Mouse (Mus musculus): Measurements from ENCODE around the gene Ift81. TPM values are rescaled to one million over a fixed set of nuclear protein-coding genes. Genes with fewer than 3 reads are reported as not detected.
A peak's percentile ranks its signal among the peaks of the same experiment; 100 is the strongest.

The Ift81 gene
- polyA plus RNA-seq, 1 experiment from 2014 or later: 38.7 TPM

DNA sequence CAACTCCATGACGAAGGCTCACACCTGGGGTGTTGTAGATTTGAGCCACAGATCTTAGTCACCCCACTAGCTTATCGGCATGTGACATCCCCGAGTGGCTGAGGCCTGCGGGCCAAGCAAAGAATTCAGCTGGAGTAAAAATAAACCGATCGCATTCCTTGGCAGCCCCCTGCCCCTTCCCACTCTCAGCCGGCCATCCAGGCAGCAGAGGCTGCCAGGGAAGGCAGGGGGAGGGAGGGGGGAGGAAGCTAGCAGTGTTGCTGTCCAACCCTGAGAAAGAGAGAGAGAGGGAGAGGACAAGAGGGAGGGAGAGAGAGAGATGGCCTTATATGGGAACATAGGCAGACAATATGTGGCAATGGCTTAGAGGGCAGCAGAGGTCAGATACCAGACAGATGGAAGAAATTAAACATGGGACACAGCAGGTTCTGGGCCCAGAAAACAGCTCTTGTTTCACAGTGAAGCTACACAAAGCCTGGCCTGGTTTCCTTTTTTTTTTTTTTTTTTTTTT lies 7.1 kb upstream of the Ift81 start:
- no peak overlapping the region for H3K9ac ChIP-seq (ENCODE audit: low read depth, low read length)
- H3K27ac ChIP-seq (replicated peaks; ENCODE audit: low read depth, low read length): peak overlapping the region; percentile 80
- H3K4me3 ChIP-seq (ENCODE audit: low read depth, low read length): no peak overlapping the region
- DNase-seq (ENCODE audit: low spot score): peak; percentile 90
- no peaks in the 10 kb centered on the region for H3K9me3 ChIP-seq (ENCODE audit: control insufficient read depth, low read length)
- H3K27me3 ChIP-seq (replicated peaks; ENCODE audit: control insufficient read depth, insufficient read depth, low read length): no peaks in the 10 kb centered on the region
- ATAC-seq (ENCODE audit: low read depth): peak; percentile 88
- WGBS: 9% methylated on average over 7 of the region's 7 CpGs
- H3K4me1 ChIP-seq (ENCODE audit: control insufficient read depth, insufficient read depth, low read length): peaks cover 14% of the 10 kb centered on the region; the same call in 1 of the 2 replicates
- H3K36me3 ChIP-seq (ENCODE audit: control insufficient read depth, insufficient read depth, low read length): no peaks in the 10 kb centered on the region
- no peak overlapping the region for H3K4me2 ChIP-seq (ENCODE audit: low read depth, low read length)

DNA sequence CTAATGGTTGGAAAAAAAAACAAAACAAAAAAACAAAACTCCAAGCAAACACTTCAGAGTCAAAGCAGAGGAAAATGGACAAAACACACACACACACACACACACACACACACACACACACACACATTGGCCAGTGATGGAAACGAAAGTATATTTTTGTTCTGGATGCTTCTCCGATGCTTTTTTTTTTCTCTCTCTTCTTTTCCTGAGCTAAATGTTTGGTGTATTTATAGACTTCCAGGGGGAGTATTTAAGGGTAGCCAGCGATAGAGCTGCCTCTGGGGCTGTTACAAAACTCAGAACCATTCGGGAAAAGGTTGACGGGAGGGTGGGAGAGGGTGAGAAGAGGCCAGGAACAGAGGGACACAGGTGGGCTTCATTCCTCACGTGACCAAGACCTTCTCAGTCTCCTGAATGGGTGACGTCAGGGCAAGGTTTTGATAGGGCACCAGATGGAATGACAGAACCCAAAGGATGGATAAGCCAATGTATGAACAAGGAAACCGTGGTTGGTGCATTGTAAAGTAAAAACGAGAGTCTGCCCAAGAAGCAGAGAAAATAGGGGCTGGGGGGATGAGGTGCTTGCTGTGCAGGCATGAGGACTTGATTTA lies 5.5 kb upstream of the Ift81 start:
- Histone ChIP-seq H3K36me3 (ENCODE audit: control insufficient read depth, insufficient read depth, low read length) (no peaks in the 10 kb centered on the region), H3K9me3 (ENCODE audit: control insufficient read depth, low read length) (no peaks in the 10 kb centered on the region), H3K4me2 (ENCODE audit: low read depth, low read length) (no peak overlapping the region), H3K4me3 (ENCODE audit: low read depth, low read length) (no peak overlapping the region), H3K9ac (ENCODE audit: low read depth, low read length) (no peak overlapping the region), H3K4me1 (ENCODE audit: control insufficient read depth, insufficient read depth, low read length) (peaks cover 15% of the 10 kb centered on the region; the same call in 1 of the 2 replicates), H3K27ac (replicated peaks; ENCODE audit: low read depth, low read length) (no peak overlapping the region; the same call in 1 of the 2 replicates), H3K27me3 (replicated peaks; ENCODE audit: control insufficient read depth, insufficient read depth, low read length) (no peaks in the 10 kb centered on the region)
- WGBS: 73% methylated on average over 9 of the region's 9 CpGs
- DNase-seq (ENCODE audit: low spot score) (no peak), ATAC-seq (ENCODE audit: low read depth) (no peak)

DNA sequence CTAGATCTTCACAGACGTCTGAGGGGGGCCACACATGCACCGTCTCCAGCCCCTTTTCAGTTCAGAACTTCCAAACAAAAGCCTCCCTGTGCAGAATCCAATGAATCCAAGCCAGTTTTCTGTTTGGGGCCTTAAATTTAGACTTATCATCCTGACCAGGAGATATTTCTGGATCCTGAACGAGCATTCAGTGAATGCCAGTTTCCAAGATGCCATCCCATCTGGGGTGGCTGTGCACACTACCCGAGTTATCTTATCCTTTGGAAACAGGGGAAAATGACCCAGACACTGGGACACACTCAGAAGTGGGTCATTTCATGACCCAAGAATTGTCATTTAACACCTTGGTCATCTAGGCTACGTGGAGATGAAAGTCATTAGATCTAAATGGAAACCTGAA lies 3.4 kb upstream of the Ift81 start:
- H3K9ac ChIP-seq (ENCODE audit: low read depth, low read length): no peak overlapping the region
- H3K27ac ChIP-seq (replicated peaks; ENCODE audit: low read depth, low read length): peak overlapping the region; percentile 1; the same call in 1 of the 2 replicates
- no peak overlapping the region for H3K4me3 ChIP-seq (ENCODE audit: low read depth, low read length)
- peaks cover 20% of the 10 kb centered on the region for H3K4me1 ChIP-seq (ENCODE audit: control insufficient read depth, insufficient read depth, low read length)
- 53% methylated on average over 5 of the region's 5 CpGs for WGBS
- H3K36me3 ChIP-seq (ENCODE audit: control insufficient read depth, insufficient read depth, low read length): no peaks in the 10 kb centered on the region
- H3K4me2 ChIP-seq (ENCODE audit: low read depth, low read length): no peak overlapping the region
- H3K9me3 ChIP-seq (ENCODE audit: control insufficient read depth, low read length): no peaks in the 10 kb centered on the region
- ATAC-seq (ENCODE audit: low read depth) (no peak), DNase-seq (ENCODE audit: low spot score) (no peak)
- H3K27me3 ChIP-seq (replicated peaks; ENCODE audit: control insufficient read depth, insufficient read depth, low read length): no peaks in the 10 kb centered on the region

DNA sequence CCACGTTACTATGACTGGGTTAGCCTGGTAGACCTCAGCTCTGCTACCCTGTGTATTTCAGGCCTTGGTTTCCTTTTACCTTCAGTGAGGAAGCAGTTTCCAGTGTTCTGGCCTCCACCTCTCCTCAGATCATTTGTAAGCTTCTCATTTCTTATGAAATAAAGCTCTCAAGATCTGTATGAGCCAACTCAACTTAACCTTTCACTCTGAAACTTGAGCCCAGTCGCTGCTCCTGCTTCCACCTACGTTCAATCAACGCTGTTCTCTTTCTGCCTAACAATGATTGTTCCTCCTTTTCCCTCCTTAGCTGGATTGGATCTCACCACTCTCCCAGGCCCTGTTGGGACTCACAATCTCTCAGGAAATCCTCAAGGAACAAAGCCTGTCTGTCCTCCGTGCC lies 2.7 kb downstream of the Ift81 start:
- no peaks in the 10 kb centered on the region for H3K27me3 ChIP-seq (replicated peaks; ENCODE audit: control insufficient read depth, insufficient read depth, low read length)
- peak overlapping the region; percentile 74 for H3K27ac ChIP-seq (replicated peaks; ENCODE audit: low read depth, low read length)
- H3K4me2 ChIP-seq (ENCODE audit: low read depth, low read length): 0 out of 2 replicates have a peak overlapping the region, but pooled peaks have one; percentile 7
- H3K9me3 ChIP-seq (ENCODE audit: control insufficient read depth, low read length): no peaks in the 10 kb centered on the region
- WGBS: 31% methylated on average over 5 of the region's 5 CpGs
- H3K36me3 ChIP-seq (ENCODE audit: control insufficient read depth, insufficient read depth, low read length): peaks cover 24% of the 10 kb centered on the region
- ATAC-seq (ENCODE audit: low read depth): no peak
- no peak overlapping the region for H3K4me3 ChIP-seq (ENCODE audit: low read depth, low read length)
- no peak for DNase-seq (ENCODE audit: low spot score)
- no peak overlapping the region for H3K9ac ChIP-seq (ENCODE audit: low read depth, low read length)
- peaks cover 21% of the 10 kb centered on the region for H3K4me1 ChIP-seq (ENCODE audit: control insufficient read depth, insufficient read depth, low read length)

DNA sequence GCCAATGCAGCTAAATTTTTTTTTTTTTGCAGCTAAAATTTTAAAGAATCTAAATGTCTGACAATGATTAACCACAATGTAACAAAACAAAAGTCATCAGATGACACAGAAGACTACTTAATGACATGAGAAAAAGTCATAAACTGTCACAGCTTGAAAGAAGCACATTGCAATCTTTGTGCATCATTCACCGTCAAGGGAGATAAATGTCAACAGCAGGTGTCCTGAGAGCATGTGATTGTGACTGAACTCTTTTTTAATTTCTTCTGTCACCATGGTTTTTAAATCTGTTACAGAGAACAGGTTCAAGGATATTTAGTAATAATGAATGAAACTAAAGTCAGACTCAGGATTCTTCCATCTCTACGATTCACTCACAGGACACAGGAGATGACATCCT lies 9.4 kb downstream of the Ift81 start:
- Histone ChIP-seq H3K4me3 (ENCODE audit: low read depth, low read length) (no peak overlapping the region), H3K4me2 (ENCODE audit: low read depth, low read length) (no peak overlapping the region), H3K36me3 (ENCODE audit: control insufficient read depth, insufficient read depth, low read length) (peaks cover 73% of the 10 kb centered on the region), H3K27me3 (replicated peaks; ENCODE audit: control insufficient read depth, insufficient read depth, low read length) (no peaks in the 10 kb centered on the region), H3K9me3 (ENCODE audit: control insufficient read depth, low read length) (no peaks in the 10 kb centered on the region), H3K9ac (ENCODE audit: low read depth, low read length) (no peak overlapping the region), H3K27ac (replicated peaks; ENCODE audit: low read depth, low read length) (no peak overlapping the region), H3K4me1 (ENCODE audit: control insufficient read depth, insufficient read depth, low read length) (no peaks in the 10 kb centered on the region)
- no peak for DNase-seq (ENCODE audit: low spot score)
- 90% methylated on average over 2 of the region's 2 CpGs for WGBS
- no peak for ATAC-seq (ENCODE audit: low read depth)

DNA sequence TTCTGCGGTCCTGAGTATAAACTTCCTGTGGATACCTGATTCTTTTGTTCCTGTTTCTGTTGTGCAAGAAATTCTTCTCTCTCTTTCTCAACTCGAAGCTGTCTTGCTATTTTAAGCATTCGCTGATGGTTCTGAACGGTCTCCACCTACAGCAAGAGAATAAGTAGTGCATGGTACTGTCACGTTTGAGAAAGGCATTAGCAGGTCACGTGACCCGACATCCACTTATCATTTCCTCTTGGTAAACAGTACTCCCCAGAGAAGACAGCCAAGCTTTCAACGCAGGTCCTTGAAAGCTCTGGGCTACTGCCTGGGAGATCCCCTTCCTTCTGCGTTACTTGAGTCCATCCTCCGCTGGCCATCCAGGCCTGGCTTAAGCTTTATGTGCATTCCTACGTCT lies 12.1 kb downstream of the Ift81 start:
- WGBS: 75% methylated on average over 11 of the region's 11 CpGs
- Histone ChIP-seq H3K4me2 (ENCODE audit: low read depth, low read length) (no peak overlapping the region), H3K27ac (replicated peaks; ENCODE audit: low read depth, low read length) (no peak overlapping the region)

DNA sequence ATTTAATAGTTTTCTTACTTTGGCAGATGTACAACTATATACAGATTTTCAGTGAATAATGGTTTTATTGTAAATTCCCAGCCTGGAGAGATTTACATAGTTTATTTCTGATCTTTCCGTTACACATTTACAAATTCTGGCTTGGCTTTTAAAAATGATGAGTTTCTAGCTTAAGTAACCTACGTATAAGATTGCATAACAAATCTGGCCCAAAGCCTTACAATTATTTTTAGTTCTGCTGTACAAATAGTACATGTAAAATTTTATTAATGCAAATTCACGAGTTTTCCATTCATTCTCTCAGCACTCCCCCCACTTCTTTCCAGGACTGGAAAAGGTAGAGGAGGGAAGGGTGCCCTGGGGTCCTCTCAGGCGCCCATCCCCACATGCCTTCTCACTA lies 18.8 kb downstream of the Ift81 start:
- DNase-seq (ENCODE audit: low spot score) (no peak), ATAC-seq (ENCODE audit: low read depth) (no peak)
- WGBS: 83% methylated on average over 4 of the region's 4 CpGs
- Histone ChIP-seq H3K4me2 (ENCODE audit: low read depth, low read length) (no peak overlapping the region), H3K9me3 (ENCODE audit: control insufficient read depth, low read length) (no peaks in the 10 kb centered on the region), H3K4me1 (ENCODE audit: control insufficient read depth, insufficient read depth, low read length) (no peaks in the 10 kb centered on the region), H3K4me3 (ENCODE audit: low read depth, low read length) (no peak overlapping the region), H3K27ac (replicated peaks; ENCODE audit: low read depth, low read length) (no peak overlapping the region), H3K27me3 (replicated peaks; ENCODE audit: control insufficient read depth, insufficient read depth, low read length) (no peaks in the 10 kb centered on the region), H3K9ac (ENCODE audit: low read depth, low read length) (no peak overlapping the region), H3K36me3 (ENCODE audit: control insufficient read depth, insufficient read depth, low read length) (peaks cover 71% of the 10 kb centered on the region)

More for the DNA sequence above, 12.1 kb downstream of the Ift81 start:
- no peak for ATAC-seq (ENCODE audit: low read depth)
- Histone ChIP-seq H3K27me3 (replicated peaks; ENCODE audit: control insufficient read depth, insufficient read depth, low read length) (no peaks in the 10 kb centered on the region), H3K36me3 (ENCODE audit: control insufficient read depth, insufficient read depth, low read length) (peaks cover 80% of the 10 kb centered on the region), H3K9ac (ENCODE audit: low read depth, low read length) (no peak overlapping the region), H3K4me1 (ENCODE audit: control insufficient read depth, insufficient read depth, low read length) (no peaks in the 10 kb centered on the region), H3K9me3 (ENCODE audit: control insufficient read depth, low read length) (no peaks in the 10 kb centered on the region), H3K4me3 (ENCODE audit: low read depth, low read length) (no peak overlapping the region)
- peak; percentile 23 for DNase-seq (ENCODE audit: low spot score)

DNA sequence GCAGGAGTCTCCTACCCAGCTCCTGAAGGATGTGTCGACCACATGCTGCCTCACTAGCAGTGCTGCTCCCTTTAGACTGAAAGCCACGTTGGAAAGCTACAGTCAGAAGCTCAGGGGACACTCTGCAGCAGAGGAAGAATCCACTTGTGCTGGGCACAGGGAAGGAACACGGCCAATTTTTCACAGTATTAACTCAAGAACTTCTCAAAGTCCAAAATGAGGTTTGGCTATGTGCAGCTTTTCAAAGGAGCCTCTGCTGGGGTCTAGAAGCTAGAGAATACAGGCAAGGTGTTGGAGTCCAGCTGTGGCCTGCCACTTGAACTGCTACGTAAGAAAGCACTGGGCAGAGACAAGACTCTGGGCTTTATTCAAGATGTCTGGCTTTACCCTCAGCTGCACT lies 24.4 kb downstream of the Ift81 start:
- WGBS: 93% methylated on average over 4 of the region's 4 CpGs
- Histone ChIP-seq H3K27ac (replicated peaks; ENCODE audit: low read depth, low read length) (no peak overlapping the region), H3K9ac (ENCODE audit: low read depth, low read length) (no peak overlapping the region), H3K4me1 (ENCODE audit: control insufficient read depth, insufficient read depth, low read length) (no peaks in the 10 kb centered on the region), H3K9me3 (ENCODE audit: control insufficient read depth, low read length) (no peaks in the 10 kb centered on the region), H3K27me3 (replicated peaks; ENCODE audit: control insufficient read depth, insufficient read depth, low read length) (no peaks in the 10 kb centered on the region), H3K36me3 (ENCODE audit: control insufficient read depth, insufficient read depth, low read length) (peaks cover 43% of the 10 kb centered on the region), H3K4me3 (ENCODE audit: low read depth, low read length) (no peak overlapping the region), H3K4me2 (ENCODE audit: low read depth, low read length) (no peak overlapping the region)
- DNase-seq (ENCODE audit: low spot score): no peak
- ATAC-seq (ENCODE audit: low read depth): no peak

DNA sequence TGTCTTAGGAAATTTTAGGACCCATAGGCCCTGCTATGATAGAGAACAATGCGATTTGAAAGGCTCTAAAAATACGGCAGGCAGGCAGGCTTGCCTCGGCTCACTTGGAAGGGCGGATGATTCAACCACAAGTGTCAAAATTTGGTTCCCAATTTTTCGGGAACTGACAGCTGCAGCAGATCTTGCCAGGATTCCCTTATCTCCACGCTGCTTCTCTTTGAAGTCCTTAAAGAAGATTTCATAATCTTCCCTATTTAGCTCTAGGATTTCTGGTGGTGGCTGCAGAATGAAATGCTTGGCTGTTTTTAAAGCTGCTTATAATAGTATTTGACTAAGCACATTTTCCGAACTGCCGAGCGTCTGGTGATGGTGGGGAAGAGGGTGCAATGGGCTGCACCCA lies 28.8 kb downstream of the Ift81 start:
- Histone ChIP-seq H3K27me3 (replicated peaks; ENCODE audit: control insufficient read depth, insufficient read depth, low read length) (no peaks in the 10 kb centered on the region), H3K36me3 (ENCODE audit: control insufficient read depth, insufficient read depth, low read length) (peaks cover 22% of the 10 kb centered on the region), H3K9me3 (ENCODE audit: control insufficient read depth, low read length) (peaks cover 7% of the 10 kb centered on the region; the same call in 1 of the 2 replicates), H3K9ac (ENCODE audit: low read depth, low read length) (no peak overlapping the region), H3K4me2 (ENCODE audit: low read depth, low read length) (no peak overlapping the region), H3K4me3 (ENCODE audit: low read depth, low read length) (no peak overlapping the region), H3K4me1 (ENCODE audit: control insufficient read depth, insufficient read depth, low read length) (no peaks in the 10 kb centered on the region), H3K27ac (replicated peaks; ENCODE audit: low read depth, low read length) (no peak overlapping the region)
- ATAC-seq (ENCODE audit: low read depth): no peak
- DNase-seq (ENCODE audit: low spot score): peak; percentile 12
- 79% methylated on average over 9 of the region's 9 CpGs for WGBS

Data from embryonic facial prominence, embryonic 14.5 days (tissue).